Mouse (Mus musculus) small intestine, adult 2 months (tissue): ENCODE measurements at regions not wholly inside any gene's neighbourhood (a gene's known extent, or its start where the extent isn't known, plus 50 kb on each side); places are given as distances from the start of the nearest gene placed in this dataset.

ENCODE experiments used
- H3K27ac ChIP-seq: fragments of 200-500 bp; 2 replicates; pipeline ENCODE4 v1.5.1; 2012; ENCODE audit warnings: low read depth, low read length, control low read depth, inconsistent platforms; ENCODE audit not compliant: insufficient read depth
- H3K27me3 ChIP-seq: fragments of 200-500 bp; 2 replicates; pipeline ENCODE4 v1.6.1; 2012; ENCODE audit warnings: mild to moderate bottlenecking, moderate library complexity, low read length, inconsistent platforms; ENCODE audit not compliant: control insufficient read depth, insufficient read depth
- H3K36me3 ChIP-seq: fragments of 200-500 bp; 2 replicates; pipeline ENCODE4 v1.6.1; 2012; ENCODE audit warnings: mild to moderate bottlenecking, low read length, control low read depth, inconsistent platforms; ENCODE audit not compliant: control insufficient read depth, insufficient read depth
- H3K4me1 ChIP-seq: fragments of 200-500 bp; 2 replicates; pipeline ENCODE4 v1.6.1; 2012; ENCODE audit warnings: low read length, inconsistent platforms, mixed read lengths; ENCODE audit not compliant: control insufficient read depth, insufficient read depth, insufficient read length
- H3K4me3 ChIP-seq: fragments of 200-500 bp; 2 replicates; pipeline ENCODE4 v1.5.1; 2012; ENCODE audit warnings: low read depth, mild to moderate bottlenecking, control low read depth, inconsistent platforms, low read length, moderate library complexity
- CTCF ChIP-seq: fragments of 200-500 bp; IDR thresholded peaks from 2 replicates; pipeline ENCODE4 v1.5.1; 2012; ENCODE audit warnings: low read depth, mild to moderate bottlenecking, control low read depth, inconsistent platforms, low read length, moderate library complexity, mixed read lengths; ENCODE audit not compliant: insufficient replicate concordance, insufficient read length; ENCODE audit errors: extremely low read depth
- POLR2A ChIP-seq: fragments of 200-500 bp; IDR thresholded peaks from 2 replicates; pipeline ENCODE4 v1.6.1; 2012; ENCODE audit warnings: low read depth, mild to moderate bottlenecking, control low read depth, inconsistent platforms, low read length, moderate library complexity
- WGBS: fragments of 180-500 bp; shearing (Covaris S2); methylation state at CpG from one replicate; pipeline ENCODE4 v1.1.7; 2018; 5-methylcytosine and 5-hydroxymethylcytosine counted together

GRCm38 (mm10) chr11:7912036-7912435 is 698.3 kb upstream of the Igfbp3 start:
- Histone ChIP-seq H3K36me3 (no peaks in the 10 kb centered on the region), H3K27me3 (no peaks in the 10 kb centered on the region), H3K27ac (no peak overlapping the region), H3K4me1 (no peaks in the 10 kb centered on the region), H3K4me3 (no peak overlapping the region)
- WGBS = 53% methylated on average over 3 of the region's 3 CpGs
- TF ChIP-seq CTCF = no peak
- TF ChIP-seq POLR2A = no peak

GRCm38 (mm10) chr11:7900266-7900665 is 686.5 kb upstream of the Igfbp3 start:
- H3K27ac ChIP-seq = no peak overlapping the region
- TF ChIP-seq CTCF (no peak), POLR2A (no peak)
- H3K27me3 ChIP-seq = no peaks in the 10 kb centered on the region
- H3K4me1 ChIP-seq = peaks cover 2% of the 10 kb centered on the region; the same call in 1 of the 2 replicates
- no peaks in the 10 kb centered on the region for H3K36me3 ChIP-seq
- no peak overlapping the region for H3K4me3 ChIP-seq

GRCm38 (mm10) chr11:7898204-7898603 is 684.5 kb upstream of the Igfbp3 start:
- TF ChIP-seq POLR2A (no peak), CTCF (no peak)
- Histone ChIP-seq H3K4me3 (no peak overlapping the region), H3K27me3 (no peaks in the 10 kb centered on the region), H3K27ac (no peak overlapping the region), H3K4me1 (peaks cover 2% of the 10 kb centered on the region; the same call in 1 of the 2 replicates), H3K36me3 (no peaks in the 10 kb centered on the region)
- WGBS = 51% methylated on average over 5 of the region's 5 CpGs

GRCm38 (mm10) chr11:7880506-7880905 is 666.8 kb upstream of the Igfbp3 start:
- Histone ChIP-seq H3K4me3 (no peak overlapping the region), H3K27ac (no peak overlapping the region), H3K4me1 (no peaks in the 10 kb centered on the region), H3K27me3 (no peaks in the 10 kb centered on the region), H3K36me3 (no peaks in the 10 kb centered on the region)
- WGBS = 60% methylated on average over 2 of the region's 2 CpGs
- TF ChIP-seq POLR2A = no peak
- no peak for TF ChIP-seq CTCF

- no peaks in the 10 kb centered on the region for H3K36me3 ChIP-seq
- 63% methylated on average over 3 of the region's 3 CpGs for WGBS
- TF ChIP-seq CTCF (no peak), POLR2A (no peak)
- no peak overlapping the region for H3K27ac ChIP-seq
- no peaks in the 10 kb centered on the region for H3K4me1 ChIP-seq
- no peaks in the 10 kb centered on the region for H3K27me3 ChIP-seq
- no peak overlapping the region for H3K4me3 ChIP-seq
These were observed 650.4 kb upstream of the Igfbp3 start for GRCm38 (mm10) chr11:7864116-7864515.

GRCm38 (mm10) chr11:7863711-7864110 is 650.0 kb upstream of the Igfbp3 start:
- Histone ChIP-seq H3K27me3 (no peaks in the 10 kb centered on the region), H3K27ac (no peak overlapping the region), H3K4me1 (no peaks in the 10 kb centered on the region), H3K4me3 (no peak overlapping the region), H3K36me3 (no peaks in the 10 kb centered on the region)
- TF ChIP-seq POLR2A (no peak), CTCF (no peak)
- 64% methylated on average over 5 of the region's 5 CpGs for WGBS

- no peak overlapping the region for H3K27ac ChIP-seq
- peak; percentile 30; the same call in 1 of the 2 replicates for TF ChIP-seq CTCF
- TF ChIP-seq POLR2A = no peak
- H3K4me3 ChIP-seq = no peak overlapping the region
- H3K27me3 ChIP-seq = no peaks in the 10 kb centered on the region
- H3K36me3 ChIP-seq = no peaks in the 10 kb centered on the region
- no peaks in the 10 kb centered on the region for H3K4me1 ChIP-seq
These were observed 648.8 kb upstream of the Igfbp3 start for GRCm38 (mm10) chr11:7862547-7862946.

- no peak overlapping the region for H3K27ac ChIP-seq
- no peaks in the 10 kb centered on the region for H3K36me3 ChIP-seq
- TF ChIP-seq POLR2A (no peak), CTCF (no peak)
- WGBS = 72% methylated on average over 2 of the region's 2 CpGs
- H3K4me1 ChIP-seq = no peaks in the 10 kb centered on the region
- no peaks in the 10 kb centered on the region for H3K27me3 ChIP-seq
- H3K4me3 ChIP-seq = no peak overlapping the region
These were observed 638.9 kb upstream of the Igfbp3 start for GRCm38 (mm10) chr11:7852612-7853011.
